Mouse (Mus musculus) adrenal gland, postnatal 36 days (tissue): ENCODE measurements around the gene Prdx5. TPM values are rescaled to one million over a fixed set of nuclear protein-coding genes. Genes with fewer than 3 reads are reported as not detected.
A peak's percentile ranks its signal among the peaks of the same experiment; 100 is the strongest.
"Not testable (repeated sequence)": the region's sequence is repeated elsewhere in the genome, so short reads cannot be mapped to it uniquely, and the experiment has no call there.

Experiments used
- DNase-seq, 2 experiments: peaks; one replicate each; pipeline ENCODE4 v3.0.0; 2021; ENCODE audit warnings: mixed read lengths in 1 of 2
- total RNA-seq, 2 experiments: library from RNA; stranded (reverse); gene quantifications; 2 replicates each; pipeline ENCODE4 v1.2.3; 2021

Prdx5 gene
- total RNA-seq, 2 experiments from 2014 or later, result 254 to 293 TPM

DNA sequence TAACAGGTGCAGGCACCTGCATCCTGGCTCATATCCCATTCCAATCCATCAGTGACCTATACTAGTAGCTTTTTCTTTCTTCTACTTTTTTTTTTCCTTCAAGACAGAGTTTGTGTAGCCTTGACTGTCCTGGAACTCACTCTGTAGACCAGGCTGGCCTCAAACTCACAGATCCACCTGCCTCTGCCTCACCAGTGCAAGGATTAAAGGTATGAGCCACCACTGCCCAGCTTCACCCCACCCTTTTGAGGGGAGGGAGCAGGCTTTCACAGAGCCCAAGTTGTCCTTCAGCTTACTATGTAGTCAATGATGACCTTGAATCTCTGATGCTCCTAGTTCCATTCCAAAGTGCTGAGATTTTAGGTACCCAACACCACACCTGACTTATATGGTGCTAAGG, 9.5 kb upstream of the Prdx5 start:
- no peak for DNase-seq

DNA sequence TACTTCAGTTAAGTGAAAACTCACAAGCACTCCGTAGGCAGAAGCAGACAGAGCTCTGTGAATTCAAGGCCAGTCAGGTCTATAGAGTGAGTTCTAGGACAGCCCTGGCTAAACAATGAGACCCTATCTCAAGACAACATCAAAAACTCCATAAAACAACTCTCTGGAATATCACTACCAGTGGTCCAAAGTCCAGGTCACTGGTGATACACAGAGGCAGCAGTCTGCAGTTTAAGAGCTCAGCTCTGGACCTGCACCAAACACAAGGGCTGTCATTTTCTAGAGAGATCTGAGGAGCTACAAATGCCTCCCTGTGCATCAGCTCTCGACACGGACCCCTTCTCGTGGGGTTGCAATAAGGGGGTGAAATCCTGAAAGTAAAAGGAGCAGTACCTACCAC, 8.4 kb upstream of the Prdx5 start:
- no peak for DNase-seq

DNA sequence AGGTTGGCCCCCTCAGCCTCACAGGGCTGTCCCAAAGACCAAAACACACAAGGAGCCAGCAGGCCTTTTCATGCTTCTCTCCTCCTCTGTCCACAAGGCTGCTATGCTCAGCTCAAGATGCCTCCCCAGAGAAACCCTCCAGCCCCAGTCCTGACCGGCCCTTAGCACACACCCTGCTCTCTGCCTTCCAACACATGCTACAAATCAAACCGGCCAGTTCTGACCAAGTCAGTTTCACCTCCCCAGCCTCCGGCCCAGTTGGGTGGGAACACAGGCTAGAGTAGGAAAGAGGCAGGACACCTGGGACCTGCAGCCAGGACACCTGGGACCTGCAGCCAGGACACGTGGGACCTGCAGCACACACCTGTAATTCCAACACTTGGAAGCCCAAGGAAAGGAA, 6.6 kb upstream of the Prdx5 start:
- no peak for DNase-seq

DNA sequence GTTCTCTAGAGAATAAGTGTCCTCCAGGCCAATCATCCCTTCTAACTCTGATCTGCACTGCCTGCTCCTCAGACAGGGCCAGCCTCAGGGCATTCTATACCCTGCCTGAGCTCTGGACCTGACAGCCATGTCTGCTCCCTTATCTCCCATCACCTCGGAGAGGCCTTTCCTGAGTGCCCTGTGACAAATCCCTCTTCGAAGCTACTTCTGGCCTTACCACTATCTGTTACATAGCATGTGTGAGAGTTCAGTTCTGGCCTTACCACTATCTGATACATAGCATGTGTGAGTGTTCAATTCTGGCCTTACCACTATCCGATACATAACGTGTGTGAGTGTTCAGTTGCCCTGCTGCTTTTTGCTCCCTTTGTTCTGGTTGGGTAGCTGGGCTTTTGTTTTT, 5.4 kb upstream of the Prdx5 start:
- DNase-seq, result no peak

DNA sequence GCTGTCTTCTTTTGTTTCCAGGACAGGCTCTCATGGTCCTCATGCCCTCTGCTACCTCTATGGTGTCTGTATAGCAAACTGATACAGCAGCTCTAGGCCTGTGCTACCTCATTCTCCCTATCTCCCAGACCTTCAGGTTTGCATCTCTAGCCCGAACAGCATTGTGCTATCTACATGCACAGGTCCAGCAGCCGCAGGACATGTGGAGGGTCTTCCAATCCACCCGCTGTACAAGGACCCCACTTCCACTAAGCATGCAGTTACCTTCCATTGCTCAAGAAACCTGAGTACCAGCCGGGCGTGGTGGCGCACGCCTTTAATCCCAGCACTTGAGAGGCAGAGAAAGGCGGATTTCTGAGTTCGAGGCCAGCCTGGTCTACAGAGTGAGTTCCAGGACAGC, 4.6 kb upstream of the Prdx5 start:
- DNase-seq, result no peak

DNA sequence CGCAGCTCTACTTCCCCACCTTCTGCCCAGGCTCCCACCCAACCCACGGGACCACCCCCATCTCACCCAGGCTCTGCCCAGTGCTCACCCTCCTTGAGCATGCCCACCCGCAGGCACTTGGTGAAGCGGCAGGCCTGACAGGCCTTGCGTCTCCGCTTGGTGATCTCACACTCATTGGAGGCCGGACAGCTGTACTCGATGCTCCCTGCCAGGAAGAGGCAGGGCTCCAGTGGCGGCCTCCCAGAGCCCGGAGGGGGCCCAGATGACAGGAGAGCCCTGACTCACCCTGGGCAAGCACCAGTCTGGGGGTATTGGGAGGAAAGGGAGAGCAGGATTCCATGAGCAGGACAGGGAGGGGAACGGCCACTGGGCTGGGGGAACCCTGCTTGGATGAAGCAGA, 4.1 kb upstream of the Prdx5 start:
- peak in 1 of 2 experiments; percentile 19 for DNase-seq

DNA sequence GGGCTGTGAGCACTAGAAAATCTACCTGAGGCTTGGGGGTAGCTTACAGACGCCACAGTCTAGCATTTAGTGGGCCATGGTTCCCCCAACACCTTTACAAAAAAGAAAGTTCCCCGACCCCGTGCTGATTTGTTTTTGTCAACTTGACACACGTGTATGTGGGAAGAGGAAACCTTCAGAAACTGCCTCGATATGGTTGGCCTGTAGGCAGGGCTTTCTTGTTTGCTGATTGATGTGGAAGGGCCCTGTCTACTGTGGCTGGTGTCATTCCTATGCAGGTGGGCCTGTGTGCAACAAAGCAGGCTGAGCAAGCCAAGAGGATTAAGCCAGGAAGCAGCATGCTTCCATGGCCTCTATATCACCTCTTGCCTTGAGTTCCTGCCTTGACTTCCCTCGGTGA, 3.1 kb upstream of the Prdx5 start:
- DNase-seq, result no peak

DNA sequence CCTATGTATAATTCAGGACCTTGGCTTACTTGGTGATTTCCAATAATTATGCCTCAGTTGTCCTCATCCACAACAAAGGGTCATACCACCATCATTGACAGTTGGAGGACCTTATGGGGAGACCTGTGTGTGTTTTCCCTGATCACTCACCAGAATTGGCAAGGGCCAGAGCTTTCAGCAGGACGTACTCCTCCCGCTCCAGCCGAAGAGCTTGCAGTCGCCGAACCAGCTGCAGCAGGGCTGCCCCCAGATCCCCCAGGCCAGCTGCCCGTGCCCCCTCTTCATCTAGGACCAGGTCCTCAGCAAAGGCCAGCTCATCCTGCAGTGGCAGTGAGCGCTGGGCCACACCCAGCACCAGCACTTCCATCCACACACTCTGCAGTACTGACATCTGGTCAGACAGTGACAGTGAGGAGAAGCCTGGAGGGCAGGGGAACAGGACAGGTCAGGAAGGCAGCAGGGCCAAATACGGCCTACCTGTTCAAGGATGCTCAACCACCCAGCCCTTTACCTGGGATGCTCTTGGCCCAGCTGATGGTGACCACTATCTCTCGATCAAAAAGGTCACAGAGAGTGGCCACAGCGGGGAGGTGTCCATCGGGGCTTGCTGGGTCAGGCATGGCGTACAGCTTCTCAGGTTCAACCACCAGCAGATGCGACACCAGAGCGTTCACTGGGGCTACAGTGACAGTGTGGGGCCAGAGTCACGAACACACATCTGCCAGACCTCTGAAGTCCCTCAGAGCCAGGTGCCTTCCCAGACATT, 2.5 kb upstream of the Prdx5 start:
- DNase-seq, result no peak

DNA sequence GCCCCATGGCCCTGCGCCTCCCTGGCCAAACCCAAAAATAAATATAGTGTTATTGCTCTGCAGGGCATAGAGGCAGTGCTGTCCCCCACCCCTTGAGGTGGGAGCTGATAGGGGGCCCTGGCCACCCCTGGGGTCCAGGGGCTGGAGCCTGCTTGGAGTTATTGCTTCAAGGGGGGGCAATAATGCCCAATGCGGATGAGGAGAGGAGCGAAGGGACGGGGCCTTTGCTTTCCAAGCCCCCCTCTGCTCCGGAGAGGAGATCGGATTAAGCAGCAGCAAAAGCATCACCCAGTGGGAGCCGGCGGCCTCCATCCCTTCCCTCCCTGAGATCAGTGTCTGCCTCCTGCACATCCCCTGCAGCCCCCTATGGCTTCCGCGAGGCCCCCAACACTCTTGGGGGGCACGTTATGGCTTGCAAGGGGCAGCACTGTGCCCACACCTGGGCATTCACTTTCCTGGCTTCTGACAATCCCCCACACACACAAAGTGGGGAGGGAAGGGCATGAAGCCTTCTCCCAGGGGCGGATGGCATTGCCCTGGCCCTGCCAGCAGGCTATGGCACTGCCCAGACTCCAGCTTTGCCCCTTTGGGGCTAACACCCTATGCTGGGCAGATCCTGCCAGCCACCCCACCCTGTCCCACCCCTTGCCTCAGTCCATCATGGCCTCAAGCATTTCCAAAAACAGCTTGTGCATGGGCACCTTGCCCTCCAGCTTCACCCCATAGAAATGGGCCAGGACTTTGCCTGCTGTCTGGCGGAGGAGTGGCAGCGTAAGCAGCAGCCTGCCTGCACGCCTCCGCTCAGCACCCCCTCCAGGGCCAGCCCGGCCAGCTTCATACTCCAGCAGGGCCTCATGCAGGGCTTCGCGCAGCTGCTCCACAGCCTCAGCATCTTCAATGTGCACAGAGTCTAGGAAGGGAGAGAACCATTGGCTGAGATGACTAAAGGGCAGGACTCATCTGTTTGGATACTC, 1.5 kb upstream of the Prdx5 start:
- no peak for DNase-seq

DNA sequence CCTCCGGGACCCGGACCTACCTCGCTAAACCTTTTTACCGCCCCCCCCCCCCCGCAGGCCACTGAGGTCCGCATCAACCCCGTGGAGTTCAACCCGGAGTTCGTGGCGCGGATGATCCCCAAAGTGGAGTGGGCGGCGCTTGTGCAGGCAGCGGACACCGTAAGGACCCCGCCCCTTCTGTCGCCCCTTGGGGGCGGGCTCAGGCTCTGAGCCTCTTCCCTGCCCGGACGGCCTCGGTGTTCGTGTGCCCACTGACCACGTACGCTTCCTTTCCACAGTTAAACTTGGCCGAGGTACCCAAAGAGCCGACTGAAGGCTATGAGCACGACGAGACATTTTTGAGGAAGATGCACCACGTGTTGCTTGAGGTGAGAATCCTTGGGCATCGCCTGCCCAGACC, 400 bp upstream of the Prdx5 start:
- peak; percentile 65 to 80 for DNase-seq

DNA sequence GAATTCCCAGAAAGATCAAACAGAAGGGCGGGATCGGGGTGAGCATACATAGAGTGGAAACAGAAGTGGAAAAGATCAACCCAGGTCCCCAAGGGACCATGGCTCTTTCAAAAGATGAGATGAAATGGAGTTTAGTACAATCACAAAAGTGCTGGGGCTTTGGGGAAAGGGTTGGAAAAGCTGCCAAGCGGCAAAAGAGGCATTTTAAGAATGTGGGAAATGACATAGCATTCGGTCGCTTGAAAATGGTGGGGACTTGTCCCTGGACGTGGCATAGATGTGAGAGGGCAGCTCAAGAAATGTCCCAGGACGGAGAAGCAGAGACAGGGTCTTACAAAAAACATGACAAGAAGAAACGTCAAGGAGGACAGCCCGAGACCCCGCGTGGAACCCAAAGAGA, 885 bp downstream of the Prdx5 start:
- DNase-seq, result no peak

DNA sequence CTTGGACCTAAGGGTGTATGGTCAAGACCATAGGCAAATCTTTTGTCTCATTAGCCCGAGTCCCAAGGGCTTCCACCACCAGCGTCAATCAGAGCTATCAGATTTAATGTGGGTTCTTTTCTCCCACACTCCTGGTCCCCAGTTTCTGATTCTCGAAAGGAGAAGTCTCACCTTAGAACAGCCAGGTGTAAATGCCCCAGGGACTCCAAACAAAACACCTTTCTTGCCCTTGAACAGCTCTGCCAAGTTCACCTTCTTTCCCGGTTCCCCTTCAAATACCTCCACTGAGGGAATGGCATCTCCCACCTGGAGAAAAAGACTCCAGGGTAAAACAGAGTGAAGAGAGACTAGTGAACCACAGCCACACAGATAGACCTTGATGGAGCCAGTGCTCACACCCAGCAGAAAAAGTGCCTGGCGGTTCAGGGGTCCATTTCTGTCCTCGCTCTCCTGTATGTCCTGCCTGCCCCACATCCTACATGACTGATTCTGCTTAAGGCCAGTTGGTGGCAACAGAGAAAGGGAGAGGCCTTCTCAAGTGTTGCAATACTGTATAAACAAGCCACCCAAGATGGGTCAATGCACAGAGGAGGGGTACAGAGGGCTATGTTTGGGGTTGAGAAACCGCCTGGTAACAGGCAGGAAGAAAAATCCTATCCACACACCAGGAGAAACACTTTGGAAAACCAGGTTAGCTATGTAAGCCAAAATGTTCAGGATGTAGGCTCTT, 1.9 kb downstream of the Prdx5 start:
- DNase-seq, result no peak

DNA sequence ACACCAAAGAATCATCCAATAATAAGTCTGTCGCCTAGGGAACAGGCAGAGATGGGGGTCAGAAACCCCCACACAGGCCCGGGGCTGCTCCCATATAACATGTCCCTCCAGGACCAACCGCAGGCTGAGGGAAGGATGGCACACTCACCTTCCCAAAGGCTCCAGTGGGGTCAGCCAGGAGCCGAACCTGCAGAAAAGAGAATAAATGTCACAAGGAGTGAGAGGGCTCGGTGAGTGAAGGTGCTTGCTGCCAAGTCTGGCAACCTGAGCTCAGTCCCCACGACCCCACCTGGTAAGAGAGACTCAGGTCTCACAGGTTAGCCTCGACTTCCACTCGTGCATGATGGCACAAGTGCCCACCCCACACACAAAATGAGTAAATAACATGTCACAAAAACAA, 2.8 kb downstream of the Prdx5 start:
- DNase-seq, result no peak

DNA sequence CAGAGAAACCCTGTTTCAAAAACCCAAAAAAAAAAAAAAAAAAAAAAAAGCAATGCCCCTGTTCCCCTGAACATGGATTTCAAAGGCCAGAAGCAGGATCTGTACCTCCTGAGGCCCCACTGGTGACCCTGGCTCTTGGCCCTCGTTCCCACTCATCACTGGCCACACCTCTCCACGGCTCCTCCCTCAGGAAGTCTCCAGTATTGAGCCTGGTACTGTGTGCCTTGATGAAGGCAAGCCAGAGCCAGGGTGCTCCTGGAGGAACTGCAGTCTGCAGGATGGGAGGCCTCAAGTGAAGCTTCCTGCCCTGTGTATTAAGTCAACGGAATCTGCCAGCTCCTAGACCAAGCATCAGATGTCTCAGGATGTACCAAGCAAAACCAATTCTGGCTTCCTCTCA, 3.7 kb downstream of the Prdx5 start:
- DNase-seq, result no peak

DNA sequence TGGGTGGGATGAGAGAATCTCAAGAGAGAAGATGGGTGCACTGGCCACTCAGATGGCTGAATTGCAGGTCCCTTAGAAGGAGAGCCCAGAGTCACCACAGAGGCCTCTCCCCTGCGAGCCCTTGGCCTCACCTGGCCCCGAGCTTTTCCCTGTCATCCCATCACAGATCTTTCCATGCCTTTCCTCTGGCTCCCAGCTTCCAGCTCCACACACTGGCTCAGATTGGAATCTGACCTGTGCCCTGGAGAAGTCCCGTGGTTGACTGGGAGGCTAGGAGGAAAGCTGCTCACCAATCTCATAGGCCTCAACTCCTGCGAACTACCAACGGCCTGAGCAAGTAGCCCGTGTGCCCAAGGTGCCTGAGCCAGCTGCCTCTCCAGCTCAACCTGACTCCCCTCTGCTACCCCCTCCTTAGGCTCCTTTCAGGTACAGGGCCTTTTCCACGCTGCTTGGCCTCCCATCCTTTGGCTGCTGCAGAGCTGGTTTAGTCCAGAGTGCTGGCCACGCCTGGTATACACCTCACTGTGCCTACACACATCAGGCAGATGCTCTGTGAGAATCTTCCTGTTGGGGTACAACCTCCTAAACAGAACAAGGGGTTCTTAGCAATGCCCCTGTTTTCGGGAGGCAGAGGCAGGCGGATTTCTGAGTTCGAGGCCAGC, 4.3 kb downstream of the Prdx5 start:
- no peak for DNase-seq

DNA sequence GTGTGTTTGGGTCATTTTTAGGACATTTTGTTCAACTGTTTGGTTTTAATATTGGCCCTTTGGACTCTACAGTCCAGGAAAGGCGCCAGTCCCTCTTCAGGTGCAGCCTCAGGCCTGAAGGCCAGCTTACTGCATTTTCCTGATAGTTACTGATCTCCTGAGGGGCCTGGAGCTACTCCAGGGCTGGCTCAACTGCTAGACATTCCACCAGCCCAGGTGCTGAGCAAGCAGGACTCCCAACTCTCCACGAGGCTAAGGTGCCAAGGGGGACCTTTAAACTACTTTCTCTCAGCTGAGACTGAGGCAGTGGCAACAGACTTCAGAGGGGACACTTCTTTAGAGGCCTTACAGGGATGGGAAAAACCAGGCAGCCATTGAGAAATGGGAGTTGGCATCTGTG, 5.1 kb downstream of the Prdx5 start:
- DNase-seq, result no peak

DNA sequence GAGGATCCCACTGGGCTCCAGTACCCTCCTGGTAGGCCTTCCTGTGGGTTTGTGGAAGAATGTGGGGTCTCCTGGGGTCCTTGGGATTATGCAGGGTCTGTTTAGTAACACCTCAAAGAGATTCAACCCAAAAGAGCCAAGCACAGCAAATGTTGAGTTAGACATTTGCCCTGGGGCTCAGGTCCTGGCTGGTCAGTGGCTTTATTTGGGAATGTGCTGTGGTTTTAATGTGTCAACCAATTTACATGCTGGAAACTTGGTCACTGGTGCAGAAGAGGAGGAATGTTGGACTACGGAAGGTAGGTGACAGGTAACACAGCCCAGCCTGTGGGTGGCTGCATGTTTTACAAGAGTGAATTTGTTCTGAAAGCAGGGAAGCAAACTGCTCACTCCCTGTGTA, 6.9 kb downstream of the Prdx5 start:
- DNase-seq, result no peak

DNA sequence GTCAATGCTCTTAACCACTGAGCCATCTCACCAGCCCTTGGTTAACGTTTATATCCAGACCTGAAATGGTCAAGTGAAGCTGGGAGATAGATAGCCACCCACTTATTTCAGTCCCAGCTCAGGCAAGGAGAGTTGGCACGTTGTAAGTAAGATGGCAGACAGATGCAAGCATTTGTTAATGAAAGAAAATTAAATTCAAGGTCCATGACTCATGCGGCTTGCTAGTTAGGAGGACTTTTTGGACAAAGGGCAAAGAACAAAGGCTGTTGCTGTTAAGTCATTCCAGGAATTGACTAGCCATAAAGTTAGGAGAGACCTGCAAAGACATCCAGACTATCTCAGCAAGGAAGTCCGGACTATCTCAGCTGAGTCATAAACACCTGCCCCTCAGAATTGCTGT, 10.3 kb downstream of the Prdx5 start:
- no peak for DNase-seq

DNA sequence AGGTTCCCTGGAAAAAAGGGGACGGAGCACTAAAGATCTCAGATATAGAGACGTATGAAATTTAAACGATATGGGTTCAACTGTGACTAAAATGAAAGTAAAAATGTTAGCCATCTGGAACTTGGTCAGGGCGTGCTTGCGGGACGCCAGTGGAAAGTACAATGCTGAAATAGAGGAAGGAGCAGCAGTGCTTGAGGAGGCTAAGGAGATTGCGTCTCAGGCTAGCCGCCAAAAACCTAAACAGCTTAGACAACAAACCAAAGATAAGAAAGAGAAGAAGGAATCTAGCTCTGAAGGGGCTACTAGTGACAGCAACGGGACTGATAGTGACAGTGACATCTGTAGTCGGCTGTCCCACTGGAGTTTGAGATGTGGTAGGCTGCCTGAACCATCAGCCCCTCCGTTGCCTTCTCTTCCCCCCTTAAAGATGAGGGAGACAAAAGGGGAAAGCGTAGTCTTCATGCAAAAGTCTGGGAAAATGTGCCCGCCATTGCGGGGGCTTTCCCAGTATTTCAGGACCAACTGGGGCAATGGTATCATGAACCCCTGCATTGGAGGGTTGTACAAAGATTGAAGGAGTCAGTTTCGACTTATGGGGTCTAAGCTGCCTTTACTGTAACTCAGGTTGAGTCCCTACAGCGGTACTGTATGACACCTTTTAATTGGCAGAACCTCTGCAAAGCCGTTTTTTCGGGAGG, 14.1 kb downstream of the Prdx5 start:
- DNase-seq, result not testable (repeated sequence)

DNA sequence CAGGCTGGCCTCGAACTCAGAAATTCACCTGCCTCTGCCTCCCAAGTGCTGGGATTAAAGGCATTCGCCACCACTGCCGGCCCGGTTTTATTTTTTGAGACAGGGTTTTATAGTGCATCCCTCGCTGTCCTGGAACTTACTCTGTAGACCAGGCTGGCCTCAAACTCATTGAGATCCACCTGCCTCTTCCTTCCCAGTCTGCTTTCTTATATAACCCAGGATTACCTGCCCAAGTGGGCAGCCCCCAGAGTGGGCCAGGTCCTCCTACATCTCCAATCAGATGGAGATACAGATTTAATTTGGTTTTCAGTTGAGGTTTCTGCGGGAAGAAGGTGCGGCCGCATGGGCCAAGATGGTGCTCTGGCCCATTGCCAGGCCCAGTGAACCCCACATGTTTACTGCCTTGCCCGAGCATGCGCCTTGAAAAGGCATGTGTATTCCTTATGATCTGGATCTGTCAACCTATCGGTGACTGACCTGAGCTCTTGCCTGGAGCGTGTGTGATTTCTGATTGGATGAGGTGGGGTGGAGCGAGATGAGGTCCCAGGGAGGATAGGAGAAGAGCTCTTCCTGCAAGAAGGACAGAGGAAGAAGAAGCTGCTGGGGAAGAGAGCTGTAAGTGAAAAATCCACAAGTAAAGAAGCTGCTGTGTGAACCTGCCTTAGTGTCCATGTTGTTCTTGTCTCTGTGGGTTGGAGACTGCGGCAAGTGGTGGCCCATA, 16.0 kb downstream of the Prdx5 start:
- no peak for DNase-seq

DNA sequence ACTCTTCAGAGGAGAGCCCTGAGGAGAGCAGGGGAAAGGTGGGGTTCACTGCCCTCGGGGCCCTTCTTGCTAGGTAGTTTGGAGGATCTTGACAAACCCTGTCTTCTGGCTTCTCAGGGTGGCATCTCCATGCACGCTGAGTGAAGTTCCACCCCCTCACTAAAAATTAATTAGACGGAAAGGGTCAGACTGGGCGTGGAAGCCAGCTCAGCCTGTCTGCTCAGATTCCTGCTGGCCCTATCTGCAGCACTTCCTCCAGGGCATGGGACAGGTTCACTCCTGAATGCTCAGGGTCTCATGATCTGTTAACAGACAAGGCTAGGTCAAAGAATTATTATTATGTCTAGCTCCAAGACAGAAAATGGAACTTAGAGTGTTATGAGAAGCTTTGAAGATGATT, 17.4 kb downstream of the Prdx5 start:
- no peak for DNase-seq
